Mouse (Mus musculus) MEL (cell line): ENCODE data around the gene Acvr1b. TPM values are rescaled to one million over a fixed set of nuclear protein-coding genes. Genes with fewer than 3 reads are reported as not detected.

Experiments
- DNase-seq: peaks from one replicate; pipeline ENCODE4 v3.0.0; 2011; ENCODE audit warnings: low read depth, low spot score
- H3K27ac ChIP-seq: 2 replicates; pipeline ENCODE4 v1.5.1; 2012; ENCODE audit warnings: low read depth, mild to moderate bottlenecking, control low read depth, low read length, moderate library complexity; ENCODE audit not compliant: control insufficient read depth
- H3K27me3 ChIP-seq, 2 experiments: fragments of 150-350 bp in 1 of 2; sonication (generic) in 1 of 2; 2 replicates each; pipeline ENCODE4 v1.6.1; 2012; ENCODE audit warnings: low read length in 2 of 2, mild to moderate bottlenecking in 2 of 2, improper control_type of control experiment in 1 of 2, moderate library complexity in 1 of 2; ENCODE audit not compliant: insufficient read depth in 2 of 2, control insufficient read depth in 1 of 2
- H3K36me3 ChIP-seq, 2 experiments: 2 replicates each; pipeline ENCODE4 v1.6.1; 2012 to 2014; ENCODE audit warnings: low read length in 2 of 2, improper control_type of control experiment in 1 of 2, inconsistent platforms in 1 of 2, mild to moderate bottlenecking in 1 of 2; ENCODE audit not compliant: insufficient read depth in 2 of 2, control insufficient read depth in 1 of 2
- H3K4me1 ChIP-seq, 2 experiments: fragments of 150-350 bp in 1 of 2; sonication (generic) in 1 of 2; 2 replicates each; pipeline ENCODE4 v1.6.1; 2012; ENCODE audit warnings: low read length in 2 of 2, improper control_type of control experiment in 1 of 2, mild to moderate bottlenecking in 1 of 2; ENCODE audit not compliant: insufficient read depth in 2 of 2, control insufficient read depth in 1 of 2
- H3K4me3 ChIP-seq, 2 experiments: fragments of 150-350 bp in 1 of 2; sonication (generic) in 1 of 2; 2 replicates each; pipeline ENCODE4 v1.5.1; 2012; ENCODE audit warnings: low read depth in 2 of 2, low read length in 2 of 2, mild to moderate bottlenecking in 2 of 2, moderate library complexity in 2 of 2, control low read depth in 1 of 2, improper control_type of control experiment in 1 of 2; ENCODE audit not compliant: control insufficient read depth in 1 of 2, insufficient read depth in 1 of 2
- H3K79me2 ChIP-seq: 2 replicates; pipeline ENCODE4 v1.6.1; 2012; ENCODE audit warnings: mild to moderate bottlenecking, low read length, moderate library complexity; ENCODE audit not compliant: control insufficient read depth, poor library complexity, insufficient read depth
- H3K9ac ChIP-seq: 2 replicates; pipeline ENCODE4 v1.6.1; 2012; ENCODE audit warnings: low read depth, mild to moderate bottlenecking, control low read depth, low read length, moderate library complexity; ENCODE audit not compliant: control insufficient read depth, poor library complexity, severe bottlenecking
- H3K9me3 ChIP-seq: fragments of 150-350 bp; sonication (generic); replicated peaks from 2 replicates; pipeline ENCODE4 v1.6.1; 2012; ENCODE audit warnings: mild to moderate bottlenecking, low read length, improper control_type of control experiment, moderate library complexity; ENCODE audit not compliant: insufficient read depth
- CHD1 ChIP-seq: IDR thresholded peaks from 2 replicates; pipeline ENCODE4 v1.6.1; 2012; ENCODE audit warnings: low read depth, mild to moderate bottlenecking, inconsistent platforms, low read length, improper control_type of control experiment
- CHD2 ChIP-seq: IDR thresholded peaks from 2 replicates; pipeline ENCODE4 v1.6.1; 2011; ENCODE audit warnings: low read length, improper control_type of control experiment
- EP300 ChIP-seq, 2 experiments: IDR thresholded peaks; 2 replicates each; pipeline ENCODE4 v1.6.1; 2011; ENCODE audit warnings: improper control_type of control experiment in 2 of 2, low read length in 2 of 2, low read depth in 1 of 2, mild to moderate bottlenecking in 1 of 2
- ETS1 ChIP-seq: IDR thresholded peaks from 2 replicates; pipeline ENCODE4 v1.6.1; 2012; ENCODE audit warnings: low read depth, mild to moderate bottlenecking, inconsistent platforms, low read length, improper control_type of control experiment, moderate library complexity
- GATA1 ChIP-seq: IDR thresholded peaks from 2 replicates; pipeline ENCODE4 v1.6.1; 2011; ENCODE audit warnings: low read depth, low read length, improper control_type of control experiment
- KAT2A ChIP-seq: conservative IDR thresholded peaks from 2 replicates; pipeline ENCODE4 v1.6.1; 2012; ENCODE audit warnings: low read depth, low read length, improper control_type of control experiment, inconsistent platforms
- MAX ChIP-seq: IDR thresholded peaks from 2 replicates; pipeline ENCODE4 v1.6.1; 2011; ENCODE audit warnings: low read length, improper control_type of control experiment
- MEF2A ChIP-seq: IDR thresholded peaks from 2 replicates; pipeline ENCODE4 v1.6.1; 2014; ENCODE audit warnings: low read depth, mild to moderate bottlenecking, inconsistent platforms, low read length, improper control_type of control experiment; ENCODE audit not compliant: poor library complexity, insufficient replicate concordance, severe bottlenecking; ENCODE audit errors: extremely low read depth
- MXI1 ChIP-seq: IDR thresholded peaks from 2 replicates; pipeline ENCODE4 v1.6.1; 2011; ENCODE audit warnings: mild to moderate bottlenecking, low read depth, low read length, improper control_type of control experiment
- POLR2AphosphoS2 ChIP-seq: IDR thresholded peaks from 2 replicates; pipeline ENCODE4 v1.6.1; 2011; ENCODE audit warnings: low read length, improper control_type of control experiment
- TCF12 ChIP-seq: IDR thresholded peaks from 2 replicates; pipeline ENCODE4 v1.6.1; 2014; ENCODE audit warnings: low read depth, mild to moderate bottlenecking, inconsistent platforms, low read length, improper control_type of control experiment, moderate library complexity
- USF2 ChIP-seq, 2 experiments: IDR thresholded peaks; 2 replicates each; pipeline ENCODE4 v1.6.1; 2011 to 2012; ENCODE audit warnings: improper control_type of control experiment in 2 of 2, low read length in 2 of 2, borderline replicate concordance in 1 of 2, inconsistent platforms in 1 of 2, low read depth in 1 of 2, mild to moderate bottlenecking in 1 of 2; ENCODE audit not compliant: insufficient read depth in 1 of 2
- ZMIZ1 ChIP-seq: IDR thresholded peaks from 2 replicates; pipeline ENCODE4 v1.6.1; 2012; ENCODE audit warnings: low read depth, mild to moderate bottlenecking, inconsistent platforms, low read length, improper control_type of control experiment, moderate library complexity
- polyA plus RNA-seq, 2 experiments: library from polyadenylated mRNA; stranded (reverse) in 1 of 2; unstranded in 1 of 2; fragments of >175 nt in 1 of 2; fragments of >200 nt in 1 of 2; gene quantifications; 2 replicates each; pipeline versions ENCODE4 v1.2.1 to v1.2.4; 2012; ENCODE audit warnings: low replicate concordance in 2 of 2, low read depth in 1 of 2; ENCODE audit not compliant: insufficient read length in 2 of 2, insufficient read depth in 1 of 2, missing spikeins in 1 of 2
- total RNA-seq: library from RNA; depleted of rRNA; stranded (reverse); fragments of 300-350 nt; gene quantifications from 2 replicates; pipeline ENCODE4 v1.2.3, GENCODE M21; 2012

Gene Acvr1b
- total and polyA plus RNA-seq, 3 experiments: 10.4 to 13.2 TPM; not detected in 1

DNA sequence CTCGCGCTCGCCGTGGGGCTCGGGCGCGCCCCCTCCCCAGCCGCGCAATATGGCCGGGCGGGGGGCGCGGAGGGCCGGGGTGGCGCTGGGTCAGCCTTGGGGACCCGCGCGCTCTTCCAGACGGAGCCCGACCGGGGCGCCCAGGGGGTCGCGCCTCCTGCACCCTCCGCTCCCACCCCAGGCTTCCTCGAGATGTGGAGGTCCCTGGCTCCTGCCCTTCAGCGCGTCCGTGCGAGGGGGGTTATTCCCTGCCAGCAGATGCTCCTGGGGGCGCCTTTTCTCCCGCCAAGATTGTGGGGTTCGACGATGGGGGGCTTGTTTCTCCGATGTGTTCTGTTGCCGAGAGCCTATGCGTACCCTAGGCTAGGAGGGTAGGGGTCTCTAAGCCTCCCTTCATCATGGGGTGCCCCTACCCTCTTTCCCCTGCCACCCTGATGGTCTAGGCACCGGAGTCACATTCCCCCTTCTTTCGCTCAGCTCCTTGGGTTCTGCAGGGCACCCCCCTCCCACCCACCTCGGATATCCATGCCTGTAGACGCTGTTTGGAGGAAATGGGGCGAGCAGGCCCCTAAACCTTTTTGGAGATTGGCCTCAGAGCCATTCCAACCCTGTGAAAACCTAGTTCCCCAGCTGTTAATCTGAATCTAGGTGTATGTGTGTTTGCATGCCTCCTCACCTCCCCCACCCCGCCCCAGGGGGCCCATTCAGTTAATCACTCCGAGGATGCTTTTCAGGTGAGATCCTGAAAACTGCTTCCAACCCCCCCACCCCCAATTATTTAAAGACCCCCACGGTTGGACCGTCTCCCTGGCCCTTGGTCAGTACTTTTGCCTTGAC is 645 bp downstream of the Acvr1b start:
- Histone ChIP-seq H3K4me3 (peak overlapping the region; percentile 76 to 92), H3K4me1 (peaks cover 37 to 51% of the 10 kb centered on the region in 2 experiments), H3K27me3 (no peaks in the 10 kb centered on the region), H3K9me3 (no peaks in the 10 kb centered on the region), H3K9ac (peak overlapping the region; percentile 83), H3K27ac (no peak overlapping the region), H3K79me2 (peaks cover 39% of the 10 kb centered on the region), H3K36me3 (peaks cover 0 to 59% of the 10 kb centered on the region in 2 experiments; a peak in 2 of 4 replicates)
- DNase-seq: peak; percentile 45
- TF ChIP-seq MXI1 (peak; percentile 19; the same call in 1 of the 2 replicates), CHD2 (no peak)

DNA sequence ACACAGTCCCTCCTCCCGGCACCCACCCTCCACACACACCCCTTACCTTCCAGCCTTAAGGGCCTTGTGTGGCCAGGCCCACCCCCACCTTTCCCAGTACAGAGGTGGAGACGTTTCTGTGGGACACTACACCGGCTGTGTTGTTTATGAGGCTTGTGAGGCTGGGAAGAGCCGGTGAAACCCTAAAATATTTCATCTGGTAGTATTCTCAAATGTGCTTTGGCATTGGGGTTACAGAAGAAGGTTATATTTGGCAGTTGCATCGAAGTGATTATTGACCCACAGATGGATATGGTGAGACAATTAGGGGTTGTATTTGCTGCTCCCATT is 1.2 kb downstream of the Acvr1b start:
- Histone ChIP-seq H3K79me2 (peaks cover 44% of the 10 kb centered on the region), H3K4me3 (peak overlapping the region in 1 of 2 experiments; percentile 92; a peak in 2 of 4 replicates), H3K27me3 (no peaks in the 10 kb centered on the region), H3K36me3 (peaks cover 0 to 55% of the 10 kb centered on the region in 2 experiments; a peak in 2 of 4 replicates), H3K4me1 (peaks cover 34 to 47% of the 10 kb centered on the region in 2 experiments), H3K27ac (no peak overlapping the region), H3K9ac (peak overlapping the region; percentile 18; the same call in 1 of the 2 replicates), H3K9me3 (no peaks in the 10 kb centered on the region)
- TF ChIP-seq EP300 (IDR thresholded peaks at IDR 0.05; ENCODE audit: low read depth in 1 of 2, low read length in 2 of 2) (no peak), MAX (no peak), CHD1 (no peak), USF2 (IDR thresholded peaks at IDR 0.05; ENCODE audit: borderline replicate concordance in 1 of 2, insufficient read depth in 1 of 2, low read depth in 1 of 2, low read length in 2 of 2) (no peak), ETS1 (no peak), ZMIZ1 (no peak), TCF12 (no peak), MEF2A (no peak), POLR2AphosphoS2 (no peak), GATA1 (no peak), KAT2A (no peak), CHD2 (no peak)
- no peak for DNase-seq
